Mouse (Mus musculus) ES-E14 (cell line): ENCODE results near the gene Chek1.

ENCODE experiments used
- HCFC1 ChIP-seq: IDR thresholded peaks from 2 replicates; pipeline ENCODE4 v1.6.1; 2012; ENCODE audit warnings: low read length, inconsistent platforms, borderline replicate concordance; ENCODE audit not compliant: insufficient read depth
- MAFK ChIP-seq: IDR thresholded peaks from 2 replicates; pipeline ENCODE4 v1.6.1; 2014; ENCODE audit warnings: mild to moderate bottlenecking, low read depth, low read length, inconsistent platforms; ENCODE audit not compliant: insufficient read depth
- ZC3H11A ChIP-seq: IDR thresholded peaks from 2 replicates; pipeline ENCODE4 v1.6.1; 2012; ENCODE audit warnings: low read depth, mild to moderate bottlenecking, inconsistent platforms, low read length, borderline replicate concordance

DNA sequence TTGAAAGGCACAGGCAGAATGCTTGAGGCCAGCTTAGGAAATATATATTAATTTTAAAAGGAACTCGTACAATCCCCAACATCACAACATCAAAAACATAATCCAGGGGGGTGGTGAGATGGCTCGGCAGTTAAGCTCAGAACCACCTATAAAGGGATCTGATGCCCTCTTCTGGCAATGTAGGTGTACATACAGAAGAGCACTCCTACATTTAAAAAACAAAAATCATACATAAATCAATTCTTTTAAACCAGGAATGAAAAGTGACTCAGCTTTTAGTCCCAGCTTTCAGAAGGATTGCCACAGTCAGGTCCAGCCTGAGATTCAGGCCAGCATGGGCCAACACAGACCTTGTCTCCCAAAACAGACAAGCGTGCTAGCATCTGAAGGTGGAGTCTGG lies 10.2 kb downstream of the Chek1 start:
- TF ChIP-seq ZC3H11A: no peak
- TF ChIP-seq MAFK: no peak
- TF ChIP-seq HCFC1: no peak
